Mouse (Mus musculus) WW6 (cell line): ENCODE results near the gene Ugt1a8.
"Not testable (repeated sequence)": the region's sequence is repeated elsewhere in the genome, so short reads cannot be mapped to it uniquely, and the experiment has no call there.

Experiments used
- DNase-seq: peaks from one replicate; pipeline ENCODE4 v3.0.0-alpha.2; 2013; ENCODE audit warnings: low read depth, low spot score

Ugt1a8 gene

DNA sequence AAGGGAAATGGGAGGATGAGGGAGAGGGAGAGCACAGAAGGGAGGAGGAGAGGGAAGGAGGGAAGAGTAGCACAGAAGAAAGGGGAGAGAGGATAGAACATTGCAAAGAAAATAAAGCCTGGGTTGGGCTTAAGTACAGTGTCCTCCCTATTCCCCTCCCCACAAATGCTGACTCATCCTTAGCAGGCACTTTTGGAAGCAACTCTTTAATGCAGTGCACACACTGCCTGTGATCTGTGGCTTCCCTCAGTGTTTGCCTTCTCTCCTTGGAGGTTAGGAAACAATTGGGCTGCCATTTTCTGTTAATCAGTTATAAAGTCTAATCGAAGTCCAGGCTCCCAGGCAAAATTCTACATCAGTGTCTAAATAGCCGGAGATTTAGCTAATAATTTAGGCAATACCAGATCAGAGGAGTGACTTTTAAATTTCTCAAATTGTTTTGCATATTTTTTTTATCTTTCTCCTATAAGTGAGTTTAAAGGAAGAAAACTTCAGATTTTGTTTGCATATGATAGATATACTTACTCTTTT is 21.5 kb downstream of the Ugt1a8 start:
- DNase-seq, result not testable (repeated sequence)

DNA sequence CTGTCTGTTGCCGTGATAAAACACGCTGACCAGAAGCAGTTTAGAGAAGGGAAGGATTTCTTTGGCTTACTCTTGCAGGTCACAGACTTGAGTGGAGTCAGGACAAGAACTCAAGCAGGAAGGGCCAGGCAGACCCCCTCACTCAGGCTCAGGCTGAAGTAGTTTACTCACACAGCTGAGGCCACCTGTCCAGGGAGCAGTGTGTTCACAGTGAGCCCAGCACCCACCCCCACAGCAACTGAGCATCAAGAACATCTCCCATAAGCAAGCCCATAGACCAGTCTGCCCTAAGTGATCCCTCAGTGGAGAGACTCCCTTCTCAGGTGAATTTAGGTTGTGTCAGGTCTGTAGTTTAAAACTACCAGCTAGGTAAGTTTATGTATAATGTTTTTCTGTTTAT is 22.0 kb downstream of the Ugt1a8 start:
- DNase-seq, result not testable (repeated sequence)

DNA sequence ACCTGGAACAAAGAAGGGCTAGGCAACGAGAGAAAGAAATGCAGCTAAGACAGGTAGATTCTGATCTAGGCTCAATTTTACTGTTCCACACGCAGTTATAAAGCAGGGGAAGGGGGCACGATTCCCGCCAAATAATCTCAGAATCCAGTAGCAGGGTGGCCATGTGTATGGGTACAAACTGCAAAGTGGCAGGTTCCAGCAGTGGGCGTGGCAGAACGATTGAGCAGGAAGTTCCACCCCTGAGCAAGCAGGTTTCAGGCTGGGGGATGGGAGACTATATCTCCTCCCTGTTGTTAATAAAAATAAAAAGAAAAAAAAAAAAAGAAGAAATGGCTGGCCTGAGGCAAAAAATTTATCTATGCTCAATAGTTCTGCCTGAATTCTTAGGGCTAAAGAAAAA is 25.2 kb downstream of the Ugt1a8 start:
- not testable (repeated sequence) for DNase-seq

DNA sequence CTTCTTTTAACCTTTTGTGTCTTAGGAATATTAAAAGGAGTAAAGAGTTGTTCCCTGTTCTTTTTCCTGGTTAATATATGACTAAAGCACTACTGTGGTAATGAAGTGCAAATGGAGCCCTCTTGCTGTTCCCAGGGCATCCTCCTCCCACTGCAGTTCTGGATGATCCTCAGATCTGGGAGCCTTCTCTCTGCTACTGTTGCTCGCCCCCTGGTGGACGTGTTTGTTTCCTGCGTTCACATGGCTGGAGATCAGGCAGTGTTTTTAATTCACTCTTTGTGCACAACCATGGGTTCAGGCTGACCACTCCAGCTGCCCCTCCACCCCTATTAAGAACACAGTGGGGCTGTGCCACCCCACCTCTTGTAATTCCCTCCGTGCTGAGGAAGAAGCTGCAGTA is 32.9 kb downstream of the Ugt1a8 start:
- not testable (repeated sequence) for DNase-seq

DNA sequence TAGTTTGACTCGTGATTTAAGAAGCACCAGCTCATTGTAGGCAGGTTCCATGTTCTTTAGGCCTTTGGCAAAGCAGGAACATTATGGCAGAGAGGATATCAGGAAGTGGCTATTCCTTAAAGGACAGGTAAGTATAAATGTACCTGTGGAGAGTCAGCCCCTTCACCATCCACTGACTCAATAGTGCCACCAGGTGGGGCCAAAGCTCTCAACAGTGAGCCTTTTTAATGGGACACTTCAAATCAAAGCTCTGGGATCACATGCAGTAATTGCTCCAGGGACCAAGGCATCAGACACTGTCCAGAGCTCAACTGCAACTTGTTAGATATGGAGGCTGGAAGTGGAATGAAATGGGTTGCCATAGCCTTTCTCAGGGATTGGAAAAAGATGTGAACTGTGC is 33.9 kb downstream of the Ugt1a8 start:
- DNase-seq, result not testable (repeated sequence)

DNA sequence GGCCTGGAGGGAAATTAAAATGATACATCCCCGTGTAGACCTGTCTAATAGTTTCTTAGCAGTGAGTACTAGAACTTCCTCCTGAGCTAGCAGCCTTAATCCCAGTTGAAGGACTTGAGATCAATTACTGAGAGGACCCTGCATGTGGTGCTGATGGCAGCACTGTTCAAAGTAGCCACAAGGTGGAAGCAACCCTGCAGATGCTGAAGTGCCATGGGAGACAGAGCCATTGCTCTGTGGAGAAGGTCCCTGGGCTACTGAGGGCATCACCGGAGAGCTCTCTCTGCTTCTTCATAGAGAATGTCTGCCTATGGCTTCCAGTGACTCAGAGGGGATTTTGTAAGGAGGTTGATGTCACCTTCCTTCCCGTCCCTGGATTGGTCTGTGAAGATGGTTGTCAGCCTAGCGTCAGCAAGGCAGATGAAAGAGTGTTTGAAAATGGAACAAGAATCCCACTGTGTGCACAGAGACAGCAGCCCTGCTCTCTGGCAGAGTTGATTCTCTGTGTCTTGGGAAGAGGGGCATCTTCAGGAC is 38.3 kb downstream of the Ugt1a8 start:
- not testable (repeated sequence) for DNase-seq

DNA sequence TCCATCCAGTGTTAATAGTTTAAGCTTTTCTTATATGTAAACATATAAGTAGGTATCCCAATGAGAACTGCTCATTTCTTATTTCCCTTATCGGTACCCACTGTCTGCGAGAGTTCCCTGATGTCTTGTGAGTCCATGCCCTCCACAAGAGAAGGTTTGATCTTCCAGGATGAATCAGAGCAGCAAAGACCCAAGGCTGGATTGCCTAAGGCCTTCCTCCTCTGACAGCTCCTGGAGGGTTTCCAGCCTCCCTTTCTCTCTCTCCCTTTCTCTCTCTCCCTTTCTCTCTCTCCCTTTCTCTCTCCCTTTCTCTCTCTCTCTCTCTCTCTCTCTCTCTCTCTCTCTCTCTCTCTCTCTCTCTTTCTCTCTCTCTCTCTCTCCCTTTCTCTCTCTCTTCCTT is 41.5 kb downstream of the Ugt1a8 start:
- not testable (repeated sequence) for DNase-seq

DNA sequence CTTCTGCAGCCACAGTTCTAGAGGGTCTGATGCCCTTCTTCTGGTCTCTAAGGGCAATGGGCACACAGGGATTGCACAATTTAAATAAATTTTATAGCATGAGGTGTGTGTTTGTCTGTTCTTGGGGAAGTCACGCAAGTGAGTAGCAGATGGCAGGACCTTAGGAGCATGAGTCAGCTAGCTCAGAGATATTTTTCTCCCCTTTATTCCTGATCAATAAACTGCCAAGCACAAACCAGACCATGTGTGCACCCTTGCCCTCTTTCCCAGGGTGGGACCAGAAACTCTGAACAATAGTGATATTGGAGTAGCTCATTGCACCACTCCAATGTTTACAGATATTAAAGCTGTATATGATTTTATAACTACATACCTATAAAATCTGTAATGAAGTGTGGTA is 42.6 kb downstream of the Ugt1a8 start:
- not testable (repeated sequence) for DNase-seq

DNA sequence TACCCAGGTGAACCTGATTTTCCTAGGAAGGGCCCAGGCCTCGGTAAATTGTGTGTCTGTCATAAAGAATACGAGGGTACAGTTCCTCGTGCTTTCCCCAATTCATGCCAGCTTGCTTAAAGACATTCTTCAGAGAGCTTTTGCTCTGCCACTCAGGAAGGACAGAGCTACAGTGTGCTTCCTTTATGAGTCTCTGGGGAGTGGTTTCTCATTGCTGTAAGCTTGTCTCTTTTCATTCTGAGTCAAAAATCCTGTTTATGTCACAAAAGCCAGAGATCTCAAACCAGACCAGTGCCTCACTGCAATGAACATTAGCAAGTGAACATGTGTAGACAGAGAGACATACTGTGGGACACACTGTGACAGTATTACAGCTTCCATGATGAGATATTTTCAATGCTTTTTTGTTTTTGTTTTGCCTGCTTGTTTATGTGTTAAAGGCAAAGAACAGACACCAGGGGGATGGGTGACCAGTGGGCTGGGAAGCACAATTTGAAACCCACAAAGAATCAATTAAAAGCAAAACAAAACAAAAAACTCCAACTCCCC is 46.4 kb downstream of the Ugt1a8 start:
- no peak for DNase-seq

DNA sequence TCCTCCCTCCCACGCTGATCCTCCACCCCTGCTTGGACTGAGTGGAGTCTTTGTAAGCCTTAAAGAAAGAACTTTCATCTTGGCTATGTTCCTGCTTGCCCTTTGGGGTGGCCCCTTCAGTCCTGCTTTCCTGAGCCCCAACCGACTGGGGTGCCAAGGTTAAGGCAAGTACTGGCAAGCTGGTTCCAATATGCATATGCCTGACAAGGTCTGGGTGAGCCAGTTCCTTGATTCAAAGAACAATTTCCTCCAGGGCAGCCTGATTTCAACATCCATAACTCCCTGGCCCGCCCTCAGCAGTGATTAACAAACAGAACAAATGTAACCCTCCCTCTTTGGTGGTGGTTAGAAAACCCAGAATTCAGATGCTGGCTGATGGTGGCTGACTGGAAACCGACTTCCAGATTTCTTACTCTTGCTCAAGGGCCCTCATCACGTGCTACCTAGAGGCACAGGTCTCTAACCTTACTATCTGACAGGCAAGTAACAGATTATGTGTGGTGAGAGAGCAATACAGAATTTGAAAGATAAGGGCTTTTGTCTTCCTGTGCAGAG is 46.9 kb downstream of the Ugt1a8 start, which contains the start of gene Ugt1a6a:
Gene Ugt1a6a, plus strand, starts transcription at position 353 of the 555 bp plus-strand sequence.
- DNase-seq, result not testable (repeated sequence)

DNA sequence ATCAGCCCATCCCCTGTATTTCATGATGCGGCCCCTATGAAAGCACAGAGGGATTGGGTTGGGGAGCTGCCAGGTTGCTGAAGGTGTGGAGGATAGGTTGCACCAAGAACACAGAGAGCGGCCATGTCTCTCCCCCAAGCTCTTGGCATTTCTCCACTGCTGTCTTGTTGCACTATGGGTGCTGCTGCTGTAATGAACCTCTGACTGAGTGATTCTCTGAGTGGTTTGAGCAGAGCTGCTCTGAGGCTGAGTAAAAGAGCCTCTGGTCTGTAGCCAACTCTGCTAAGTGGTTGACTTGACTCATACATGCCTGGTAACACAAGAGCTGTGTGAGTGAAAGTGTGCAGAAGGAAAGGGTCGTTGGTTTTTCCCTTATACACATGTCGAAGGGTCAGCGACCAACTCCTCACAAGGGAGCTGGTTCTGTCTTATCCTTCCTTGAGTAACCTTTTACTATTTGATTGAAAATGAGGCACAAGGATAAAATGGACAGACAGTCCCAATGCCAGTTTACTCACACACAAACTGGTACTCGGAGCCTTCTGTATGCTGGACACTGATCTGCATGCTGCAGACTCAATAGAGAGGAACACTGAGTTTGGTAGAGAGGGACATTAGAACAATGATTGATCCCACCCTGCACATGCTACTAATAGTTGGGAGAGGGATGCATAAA is 47.8 kb downstream of the Ugt1a8 start:
- DNase-seq, result not testable (repeated sequence)

DNA sequence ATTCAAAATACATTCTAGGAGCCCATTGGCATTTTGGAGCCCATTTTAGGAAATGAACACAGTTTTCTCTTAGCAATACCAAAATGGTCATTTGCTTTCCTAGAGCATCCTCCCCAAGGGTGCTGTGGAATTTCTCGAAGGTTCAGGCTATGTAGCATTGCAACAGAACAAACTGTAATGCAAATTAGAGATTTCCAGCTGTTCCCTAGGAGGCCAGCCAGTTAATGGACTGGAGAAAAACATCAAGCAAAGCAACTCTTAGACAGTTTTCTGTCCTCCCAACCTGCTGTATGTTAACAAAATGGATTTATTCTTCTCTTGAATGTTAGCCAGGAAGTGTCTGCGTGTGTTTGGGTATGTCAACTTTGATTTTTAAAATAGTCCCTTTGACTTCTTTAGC is 49.0 kb downstream of the Ugt1a8 start:
- no peak for DNase-seq

DNA sequence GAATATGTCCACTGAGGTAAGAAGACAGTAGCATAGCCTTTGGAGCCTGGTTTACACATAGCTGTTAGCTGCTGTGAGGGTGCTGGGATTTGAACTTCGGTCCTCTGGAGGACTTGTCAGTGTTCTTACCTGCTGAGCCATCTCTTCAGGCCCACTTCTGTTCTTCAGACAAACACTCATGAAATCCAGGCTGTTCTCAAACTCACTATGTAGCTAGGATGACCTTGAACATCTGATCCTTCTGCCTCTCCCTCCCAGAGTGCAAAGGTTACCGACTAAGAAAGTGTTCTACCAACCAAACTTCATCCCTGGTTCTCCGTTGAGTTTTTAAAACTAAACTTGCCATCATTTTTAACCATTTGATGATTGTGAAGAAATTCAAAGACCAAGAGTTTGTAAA is 49.7 kb downstream of the Ugt1a8 start:
- no peak for DNase-seq

DNA sequence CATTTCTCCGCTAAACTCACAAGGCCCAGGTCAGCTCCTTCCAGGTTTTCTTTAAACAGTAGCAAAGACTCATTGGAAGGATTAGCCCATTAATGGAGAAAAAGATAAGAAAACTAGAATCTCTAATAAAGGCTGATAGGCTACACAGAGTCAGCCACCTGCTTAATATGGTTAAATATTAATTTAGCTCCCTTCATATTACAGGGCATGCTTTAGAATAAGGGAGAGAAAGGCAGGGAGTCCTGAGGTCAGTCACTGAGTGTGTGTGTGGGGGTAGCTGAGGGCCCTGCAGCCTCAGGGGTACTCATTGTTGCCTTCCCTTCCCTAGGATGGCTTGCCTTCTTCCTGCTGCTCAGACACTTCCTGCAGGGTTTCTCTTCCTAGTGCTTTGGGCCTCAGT is 50.5 kb downstream of the Ugt1a8 start:
- no peak for DNase-seq

DNA sequence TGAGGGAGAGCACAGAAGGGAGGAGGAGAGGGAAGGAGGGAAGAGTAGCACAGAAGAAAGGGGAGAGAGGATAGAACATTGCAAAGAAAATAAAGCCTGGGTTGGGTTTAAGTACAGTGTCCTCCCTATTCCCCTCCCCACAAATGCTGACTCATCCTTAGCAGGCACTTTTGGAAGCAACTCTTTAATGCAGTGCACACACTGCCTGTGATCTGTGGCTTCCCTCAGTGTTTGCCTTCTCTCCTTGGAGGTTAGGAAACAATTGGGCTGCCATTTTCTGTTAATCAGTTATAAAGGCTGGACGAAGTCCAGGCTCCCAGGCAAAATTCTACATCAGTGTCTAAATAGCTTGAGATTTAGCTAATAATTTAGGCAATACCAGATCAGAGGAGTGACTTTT is 52.9 kb downstream of the Ugt1a8 start:
- not testable (repeated sequence) for DNase-seq

DNA sequence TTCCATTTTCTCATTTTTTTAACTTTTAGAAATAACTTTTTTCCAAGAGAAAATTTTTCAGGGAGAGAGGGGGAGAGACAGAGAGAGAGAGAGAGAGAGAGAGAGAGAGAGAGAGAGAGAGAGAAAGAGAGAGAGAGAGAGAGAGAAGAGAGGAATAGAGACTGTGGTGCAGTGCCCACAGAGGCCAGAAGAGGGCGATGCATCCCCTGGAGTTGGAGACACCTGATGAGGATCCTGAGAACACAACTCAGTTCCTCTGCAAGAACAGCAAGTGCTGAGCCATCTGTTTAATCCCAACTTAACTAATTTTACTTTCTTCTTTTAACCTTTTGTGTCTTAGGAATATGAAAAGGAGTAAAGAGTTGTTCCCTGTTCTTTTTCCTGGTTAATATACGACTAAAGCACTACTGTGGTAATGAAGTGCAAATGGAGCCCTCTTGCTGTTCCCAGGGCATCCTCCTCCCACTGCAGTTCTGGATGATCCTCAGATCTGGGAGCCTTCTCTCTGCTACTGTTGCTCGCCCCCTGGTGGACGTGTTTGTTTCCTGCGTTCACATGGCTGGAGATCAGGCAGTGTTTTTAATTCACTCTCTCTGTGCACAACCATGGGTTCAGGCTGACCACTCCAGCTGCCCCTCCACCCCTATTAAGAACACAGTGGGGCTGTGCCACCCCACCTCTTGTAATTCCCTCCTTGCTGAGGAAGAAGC is 56.5 kb downstream of the Ugt1a8 start:
- DNase-seq, result not testable (repeated sequence)

DNA sequence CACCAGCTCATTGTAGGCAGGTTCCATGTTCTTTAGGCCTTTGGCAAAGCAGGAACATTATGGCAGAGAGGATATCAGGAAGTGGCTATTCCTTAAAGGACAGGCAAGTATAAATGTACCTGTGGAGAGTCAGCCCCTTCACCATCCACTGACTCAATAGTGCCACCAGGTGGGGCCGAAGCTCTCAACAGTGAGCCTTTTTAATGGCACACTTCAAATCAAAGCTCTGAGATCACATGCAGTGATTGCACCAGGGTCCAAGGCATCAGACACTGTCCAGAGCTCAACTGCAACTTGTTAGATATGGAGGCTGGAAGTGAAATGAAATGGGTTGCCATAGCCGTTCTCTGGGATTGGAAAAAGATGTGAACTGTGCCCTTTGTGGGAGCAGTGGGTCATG is 57.7 kb downstream of the Ugt1a8 start:
- not testable (repeated sequence) for DNase-seq

DNA sequence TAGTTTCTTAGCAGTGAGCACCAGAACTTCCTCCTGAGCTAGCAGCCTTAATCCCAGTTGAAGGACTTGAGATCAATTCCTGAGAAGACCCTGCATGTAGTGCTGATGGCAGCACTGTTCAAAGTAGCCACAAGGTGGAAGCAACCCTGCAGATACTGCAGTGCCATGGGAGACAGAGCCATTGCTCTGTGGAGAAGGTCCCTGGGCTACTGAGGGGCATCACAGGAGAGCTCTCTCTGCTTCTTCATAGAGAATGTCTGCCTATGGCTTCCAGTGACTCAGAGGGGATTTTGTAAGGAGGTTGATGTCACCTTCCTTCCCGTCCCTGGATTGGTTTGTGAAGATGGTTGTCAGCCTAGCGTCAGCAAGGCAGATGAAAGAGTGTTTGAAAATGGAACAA is 62.5 kb downstream of the Ugt1a8 start:
- DNase-seq, result not testable (repeated sequence)

DNA sequence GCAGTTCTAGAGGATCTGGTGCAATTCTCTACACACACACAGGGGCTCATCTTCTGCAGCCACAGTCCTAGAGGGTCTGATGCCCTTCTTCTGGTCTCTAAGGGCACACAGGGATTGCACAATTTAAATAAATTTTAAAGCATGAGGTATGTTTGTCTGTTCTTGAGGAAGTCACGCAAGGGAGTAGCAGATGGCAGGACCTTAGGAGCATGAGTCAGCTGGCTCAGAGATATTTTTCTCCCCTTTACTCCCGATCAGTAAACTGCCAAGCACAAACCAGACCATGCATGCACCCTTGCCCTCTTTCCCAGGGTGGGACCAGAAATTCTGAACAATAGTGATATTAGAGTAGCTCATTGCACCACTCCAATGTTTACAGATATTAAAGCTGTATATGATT is 70.8 kb downstream of the Ugt1a8 start:
- no peak for DNase-seq

DNA sequence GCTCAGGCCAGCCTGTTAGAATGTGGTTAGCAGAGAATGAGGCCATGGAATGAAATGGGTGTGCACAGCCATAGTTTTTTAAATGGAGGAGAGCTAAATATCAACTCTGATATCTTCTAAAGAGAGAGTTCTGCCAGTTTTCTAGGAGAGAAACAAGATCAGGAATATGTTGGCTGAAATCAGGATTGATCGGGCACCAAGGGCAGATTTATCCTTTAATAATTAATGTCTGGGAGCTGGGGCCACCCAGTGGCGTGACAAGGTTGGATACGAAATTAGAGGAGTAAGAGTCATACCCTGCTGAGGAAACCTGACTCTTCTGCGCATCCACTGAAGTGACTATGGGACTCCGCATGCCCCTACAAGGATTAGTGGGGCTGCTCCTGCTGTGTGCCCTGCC is 78.1 kb downstream of the Ugt1a8 start, which contains the start of gene Ugt1a5:
Gene Ugt1a5, plus strand, starts transcription at position 302 of the 400 bp plus-strand sequence.
- DNase-seq, result no peak

DNA sequence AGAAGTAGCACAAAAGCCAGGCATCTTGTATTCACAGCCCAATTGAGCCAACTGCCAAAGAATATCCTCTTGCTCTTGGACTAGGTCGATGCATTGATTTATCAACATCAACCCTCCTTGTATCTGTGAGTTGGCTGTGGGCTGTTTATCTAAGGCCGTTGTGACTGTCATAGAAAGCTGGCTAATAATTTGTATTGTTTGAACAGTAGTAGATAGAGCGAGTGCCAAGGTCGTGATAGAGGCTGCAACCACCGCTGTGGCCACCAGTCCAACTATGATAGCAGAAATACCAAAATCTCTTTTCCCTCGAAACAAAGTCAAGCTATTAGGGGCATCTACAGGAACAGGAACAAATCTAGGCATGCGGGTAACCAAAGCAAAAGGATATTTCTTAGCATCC is 84.6 kb downstream of the Ugt1a8 start:
- not testable (repeated sequence) for DNase-seq

DNA sequence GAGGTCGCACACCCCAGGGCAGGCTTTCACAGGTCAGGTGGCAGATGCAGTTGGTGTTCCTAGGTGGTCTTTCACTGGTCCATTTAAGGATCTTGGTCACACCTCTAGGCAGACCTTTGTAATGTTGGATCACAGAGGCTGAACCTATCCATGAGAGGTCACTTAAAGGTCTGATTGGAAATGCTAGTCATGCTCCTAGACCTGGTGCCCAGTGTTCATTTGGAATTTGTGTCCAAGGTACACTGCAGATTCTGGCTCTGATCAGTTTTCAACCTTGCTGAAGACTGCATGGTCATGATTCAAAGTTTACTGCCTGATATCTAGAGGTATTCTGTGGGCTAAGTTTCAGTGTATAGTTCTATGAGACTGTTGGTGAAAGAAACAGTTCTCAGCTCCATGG is 92.0 kb downstream of the Ugt1a8 start:
- DNase-seq, result no peak
